Mouse (Mus musculus) thymus, adult 2 months (tissue): ENCODE results near the gene Spaca7.

Experiments used
- CTCF ChIP-seq: fragments of 200-500 bp; IDR thresholded peaks from 2 replicates; pipeline ENCODE4 v1.5.1; 2012; ENCODE audit warnings: mild to moderate bottlenecking, control low read depth, low read length, moderate library complexity, borderline replicate concordance; ENCODE audit not compliant: control insufficient read depth, poor library complexity, insufficient read depth; ENCODE audit errors: extremely low read depth
- POLR2A ChIP-seq: fragments of 200-500 bp; IDR thresholded peaks from 2 replicates; pipeline ENCODE4 v1.6.1; 2012; ENCODE audit warnings: mild to moderate bottlenecking, low read length, control low read depth, moderate library complexity; ENCODE audit not compliant: control insufficient read depth, poor library complexity, insufficient read depth; ENCODE audit errors: extremely low read depth

DNA sequence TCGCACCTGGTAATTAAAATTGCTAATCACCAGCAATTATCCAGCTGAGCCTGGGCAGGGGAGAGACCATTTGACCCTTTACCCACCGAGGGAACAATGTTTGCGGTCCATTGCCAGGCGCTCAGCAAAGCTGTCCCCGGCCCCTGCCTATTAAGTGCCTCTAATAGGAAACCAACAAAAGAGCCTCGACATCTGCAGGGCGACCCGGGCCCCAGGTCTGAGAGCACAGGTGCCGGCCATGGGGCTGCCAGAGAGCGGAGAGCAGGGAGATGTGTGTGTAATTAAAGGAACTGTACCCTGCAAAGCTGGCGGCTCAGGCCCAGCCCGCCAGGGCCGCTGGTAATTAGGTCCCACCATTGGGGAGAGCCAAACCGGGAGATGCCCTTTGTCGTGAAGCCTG is 24.6 kb upstream of the Spaca7 start:
- TF ChIP-seq CTCF (no peak), POLR2A (no peak)
